Mouse (Mus musculus) activated CD4-positive, CD25-positive, alpha-beta regulatory T cell, adult 4 months (primary cell): ENCODE measurements around the gene Hgfac. TPM values are rescaled to one million over a fixed set of nuclear protein-coding genes. Genes with fewer than 3 reads are reported as not detected.

Experiments used
- polyA plus RNA-seq, 2 experiments: library from polyadenylated mRNA; unstranded; fragments of 100-300 nt; shearing (Covaris generic); gene quantifications; one replicate each; pipeline ENCODE4 v1.2.1; 2017

Hgfac gene
- polyA plus RNA-seq, 2 experiments from 2014 or later: 3.9 to 5.2 TPM

Other genes with a start within 250 kb of the Hgfac start
- 1 to 10 TPM in 1 of 2 experiments, under 1 TPM in 1; 0.30 to 1.1 TPM for gene Msantd1, start 133.5 kb upstream of the Hgfac start, polyA plus RNA-seq
- 1 to 10 TPM; 4.8 to 7.8 TPM for gene Rgs12, start 92.1 kb upstream of the Hgfac start, polyA plus RNA-seq
- not detected for gene Dok7, start 15.3 kb downstream of the Hgfac start, polyA plus RNA-seq
- 10 to 100 TPM; 73.7 to 81.8 TPM for gene Lrpap1, start 64.3 kb downstream of the Hgfac start, polyA plus RNA-seq
- gene Adra2c, start 236.8 kb downstream of the Hgfac start, polyA plus RNA-seq: not detected